Mouse (Mus musculus): ENCODE results near the gene Ifitm1. TPM values are rescaled to one million over a fixed set of nuclear protein-coding genes. Genes with fewer than 3 reads are reported as not detected.

Ifitm1 gene
- polyA plus RNA-seq, 1 experiment from 2014 or later, result 43.1 TPM

DNA sequence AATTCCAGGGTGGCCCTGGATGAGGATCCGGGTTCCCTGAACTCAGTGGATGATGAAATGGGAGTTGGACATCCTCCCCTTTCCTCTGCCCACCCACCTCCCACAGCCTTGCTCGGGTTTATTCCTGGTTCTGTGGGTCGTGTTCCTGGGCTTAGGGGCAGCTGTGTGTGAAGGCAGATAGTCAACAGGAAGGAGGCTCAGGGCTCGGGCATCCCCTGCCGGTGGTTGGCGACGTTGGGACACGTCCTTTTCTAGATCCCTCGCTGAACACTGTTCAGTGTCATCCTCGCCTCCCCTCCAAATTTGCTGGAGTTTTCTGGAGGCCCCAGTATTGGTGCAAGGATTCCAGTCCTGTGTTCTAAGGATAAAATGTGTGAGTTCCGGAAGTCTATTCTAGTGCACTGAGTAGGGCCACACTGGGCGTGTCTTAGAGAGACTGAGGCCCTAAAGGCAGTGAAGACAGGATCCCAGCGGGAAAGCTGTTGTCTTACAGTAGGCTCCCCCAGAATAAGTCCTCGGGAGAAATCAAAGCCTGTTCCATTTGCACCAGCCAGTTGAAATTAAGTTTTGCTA is 24.2 kb downstream of the Ifitm1 start:
- Histone ChIP-seq H3K27ac (peak overlapping the region; percentile 56; the same call in 1 of the 2 replicates), H3K4me1 (peaks cover 16% of the 10 kb centered on the region), H3K4me3 (no peak overlapping the region), H3K9me3 (replicated peaks) (no peaks in the 10 kb centered on the region), H3K27me3 (ENCODE audit: low read depth, poor library complexity, severe bottlenecking) (no peaks in the 10 kb centered on the region), H3K36me3 (no peaks in the 10 kb centered on the region)
- 85% methylated on average over 14 of the region's 14 CpGs for WGBS
- no peak for DNase-seq (ENCODE audit: low spot score)

DNA sequence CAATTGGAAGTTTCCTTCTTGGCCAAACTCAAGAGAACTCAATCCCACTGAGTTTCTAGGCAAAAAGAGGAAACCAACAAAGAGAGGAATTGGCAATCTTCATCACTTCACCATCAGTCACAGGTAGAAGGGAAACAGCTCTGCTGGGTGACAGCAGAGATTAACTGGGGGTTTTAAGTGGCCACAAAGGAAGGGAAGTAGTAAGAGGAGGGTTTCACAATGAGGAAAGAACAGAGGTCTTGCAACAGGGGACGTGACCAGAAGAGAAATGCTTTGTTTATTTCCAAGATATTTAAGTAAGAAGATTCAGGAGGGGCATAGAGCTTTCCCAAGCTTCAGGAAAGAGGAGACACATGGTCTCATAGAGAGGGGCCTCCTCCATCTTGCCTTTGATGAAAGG is 30.8 kb downstream of the Ifitm1 start:
- H3K36me3 ChIP-seq, result no peaks in the 10 kb centered on the region
- H3K27ac ChIP-seq, result no peak overlapping the region
- DNase-seq (ENCODE audit: low spot score), result no peak
- no peaks in the 10 kb centered on the region for H3K4me1 ChIP-seq
- no peaks in the 10 kb centered on the region for H3K9me3 ChIP-seq (replicated peaks)
- 51% methylated on average over 1 of the region's 1 CpGs for WGBS
- no peaks in the 10 kb centered on the region for H3K27me3 ChIP-seq (ENCODE audit: low read depth, poor library complexity, severe bottlenecking)
- no peak overlapping the region for H3K4me3 ChIP-seq

- Histone ChIP-seq H3K4me3 (no peak overlapping the region), H3K36me3 (no peaks in the 10 kb centered on the region), H3K9me3 (replicated peaks) (no peaks in the 10 kb centered on the region), H3K27ac (no peak overlapping the region), H3K27me3 (ENCODE audit: low read depth, poor library complexity, severe bottlenecking) (no peaks in the 10 kb centered on the region), H3K4me1 (no peaks in the 10 kb centered on the region)
- DNase-seq (ENCODE audit: low spot score), result no peak
- WGBS, result 90% methylated on average over 11 of the region's 11 CpGs
Observed at GRCm38 (mm10) chr7:140998853-140999700, 32.1 kb downstream of the Ifitm1 start.

DNA sequence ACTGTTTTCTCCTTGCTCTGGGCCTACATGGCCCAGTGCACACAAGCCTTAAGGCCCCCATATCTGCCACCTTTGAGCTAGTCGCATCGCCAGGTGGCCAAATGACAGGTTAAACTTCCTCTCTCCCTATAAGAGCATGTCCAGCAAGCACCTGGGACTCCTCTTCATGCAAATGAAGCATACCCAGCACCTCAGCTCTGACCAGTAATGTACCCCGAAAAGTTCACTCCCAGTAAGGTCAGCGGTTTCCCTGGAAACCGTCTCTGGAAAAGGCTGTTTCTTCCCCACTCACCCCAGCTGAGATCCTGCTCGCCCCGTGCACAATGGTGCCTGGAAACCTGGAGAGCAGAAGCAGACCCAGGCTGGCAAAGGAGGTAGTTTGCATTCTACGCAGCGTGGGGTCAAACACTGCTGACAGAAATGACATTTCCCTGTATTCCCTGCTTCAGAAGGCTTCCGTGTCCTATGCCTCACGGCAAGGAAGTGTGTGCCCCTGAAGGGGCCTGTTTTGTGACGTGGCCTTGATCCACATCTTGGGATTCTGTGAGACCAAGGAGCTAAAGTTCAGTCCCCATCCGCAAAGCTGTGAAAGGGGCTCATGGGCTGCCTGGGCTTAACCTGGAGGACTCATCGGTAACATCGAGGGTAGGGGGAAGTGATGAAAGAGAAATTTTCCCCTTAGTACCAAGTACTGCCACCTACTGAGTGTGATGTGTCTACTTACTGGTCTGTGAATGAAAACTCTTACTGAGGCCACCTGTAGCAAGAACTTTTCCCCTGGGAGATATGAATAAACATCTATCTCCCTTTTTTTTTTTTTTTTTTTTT is 34.1 kb downstream of the Ifitm1 start:
- no peaks in the 10 kb centered on the region for H3K4me1 ChIP-seq
- H3K36me3 ChIP-seq, result no peaks in the 10 kb centered on the region

GRCm38 (mm10) chr7:141003248-141004010 is 36.4 kb downstream of the Ifitm1 start:
- no peak for DNase-seq (ENCODE audit: low spot score)
- H3K27me3 ChIP-seq (ENCODE audit: low read depth, poor library complexity, severe bottlenecking), result no peaks in the 10 kb centered on the region
- no peaks in the 10 kb centered on the region for H3K9me3 ChIP-seq (replicated peaks)
- no peaks in the 10 kb centered on the region for H3K36me3 ChIP-seq
- WGBS, result 87% methylated on average over 5 of the region's 5 CpGs
- H3K4me1 ChIP-seq, result peaks cover 3% of the 10 kb centered on the region
- no peak overlapping the region for H3K4me3 ChIP-seq
- H3K27ac ChIP-seq, result no peak overlapping the region

More for the DNA sequence above, 34.1 kb downstream of the Ifitm1 start:
- Histone ChIP-seq H3K27ac (no peak overlapping the region), H3K27me3 (ENCODE audit: low read depth, poor library complexity, severe bottlenecking) (no peaks in the 10 kb centered on the region), H3K4me3 (no peak overlapping the region), H3K9me3 (replicated peaks) (no peaks in the 10 kb centered on the region)
- 79% methylated on average over 15 of the region's 15 CpGs for WGBS
- DNase-seq (ENCODE audit: low spot score), result no peak

DNA sequence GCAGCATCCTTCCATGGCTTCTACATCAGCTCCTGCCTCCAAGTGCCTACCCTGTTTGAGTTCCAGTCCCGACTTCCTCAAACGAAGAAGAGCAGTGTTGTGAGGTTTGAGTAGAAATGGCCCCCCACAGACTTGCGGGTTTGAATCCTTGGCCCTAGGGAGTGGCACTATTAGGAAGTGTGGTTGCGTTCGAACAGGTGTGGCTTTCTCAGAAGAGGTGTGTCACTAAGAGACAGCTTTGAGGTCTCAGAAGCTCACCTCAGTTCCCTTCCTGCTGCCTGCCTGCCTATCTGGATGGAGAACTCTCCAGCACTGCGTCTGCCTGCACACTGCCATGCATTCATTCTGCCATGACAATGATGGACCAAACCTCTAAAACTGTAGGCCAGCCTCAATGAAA is 39.4 kb downstream of the Ifitm1 start:
- peaks cover 33% of the 10 kb centered on the region for H3K4me1 ChIP-seq
- no peaks in the 10 kb centered on the region for H3K9me3 ChIP-seq (replicated peaks)
- H3K4me3 ChIP-seq, result no peak overlapping the region
- 92% methylated on average over 6 of the region's 6 CpGs for WGBS
- no peak overlapping the region for H3K27ac ChIP-seq
- no peaks in the 10 kb centered on the region for H3K36me3 ChIP-seq
- DNase-seq (ENCODE audit: low spot score), result no peak
- H3K27me3 ChIP-seq (ENCODE audit: low read depth, poor library complexity, severe bottlenecking), result no peaks in the 10 kb centered on the region

DNA sequence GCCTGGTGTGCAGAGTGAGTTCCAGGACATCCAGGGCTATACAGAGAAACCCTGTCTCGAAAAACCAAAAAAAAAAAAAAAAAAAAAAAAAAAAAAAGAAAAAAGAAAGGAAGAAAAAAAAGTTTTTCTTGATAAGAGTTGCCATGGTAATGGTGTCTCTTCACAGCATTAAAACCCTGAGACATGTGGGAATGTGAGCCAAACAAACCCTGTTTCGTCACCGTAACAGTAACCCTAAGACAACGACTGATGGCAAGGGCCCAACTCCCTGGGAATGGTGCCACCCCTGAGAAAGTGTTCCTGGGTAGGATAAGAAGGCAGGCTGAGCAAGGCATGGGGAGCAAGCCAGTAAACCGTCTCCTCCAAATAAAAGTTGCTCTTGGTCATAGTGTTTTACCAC is 39.9 kb downstream of the Ifitm1 start:
- DNase-seq (ENCODE audit: low spot score), result no peak
- H3K27ac ChIP-seq, result no peak overlapping the region
- H3K4me3 ChIP-seq, result no peak overlapping the region
- WGBS, result 91% methylated on average over 5 of the region's 5 CpGs
- H3K4me1 ChIP-seq, result peaks cover 35% of the 10 kb centered on the region
- H3K36me3 ChIP-seq, result no peaks in the 10 kb centered on the region
- H3K9me3 ChIP-seq (replicated peaks), result no peaks in the 10 kb centered on the region
- H3K27me3 ChIP-seq (ENCODE audit: low read depth, poor library complexity, severe bottlenecking), result no peaks in the 10 kb centered on the region

GRCm38 (mm10) chr7:141008312-141008761 is 41.3 kb downstream of the Ifitm1 start:
- WGBS, result 5% methylated on average over 7 of the region's 7 CpGs
- Histone ChIP-seq H3K27me3 (ENCODE audit: low read depth, poor library complexity, severe bottlenecking) (no peaks in the 10 kb centered on the region), H3K27ac (peak overlapping the region; percentile 56; the same call in 1 of the 2 replicates), H3K4me3 (peak overlapping the region; percentile 35), H3K4me1 (peaks cover 35% of the 10 kb centered on the region), H3K36me3 (no peaks in the 10 kb centered on the region), H3K9me3 (replicated peaks) (no peaks in the 10 kb centered on the region)
- no peak for DNase-seq (ENCODE audit: low spot score)

DNA sequence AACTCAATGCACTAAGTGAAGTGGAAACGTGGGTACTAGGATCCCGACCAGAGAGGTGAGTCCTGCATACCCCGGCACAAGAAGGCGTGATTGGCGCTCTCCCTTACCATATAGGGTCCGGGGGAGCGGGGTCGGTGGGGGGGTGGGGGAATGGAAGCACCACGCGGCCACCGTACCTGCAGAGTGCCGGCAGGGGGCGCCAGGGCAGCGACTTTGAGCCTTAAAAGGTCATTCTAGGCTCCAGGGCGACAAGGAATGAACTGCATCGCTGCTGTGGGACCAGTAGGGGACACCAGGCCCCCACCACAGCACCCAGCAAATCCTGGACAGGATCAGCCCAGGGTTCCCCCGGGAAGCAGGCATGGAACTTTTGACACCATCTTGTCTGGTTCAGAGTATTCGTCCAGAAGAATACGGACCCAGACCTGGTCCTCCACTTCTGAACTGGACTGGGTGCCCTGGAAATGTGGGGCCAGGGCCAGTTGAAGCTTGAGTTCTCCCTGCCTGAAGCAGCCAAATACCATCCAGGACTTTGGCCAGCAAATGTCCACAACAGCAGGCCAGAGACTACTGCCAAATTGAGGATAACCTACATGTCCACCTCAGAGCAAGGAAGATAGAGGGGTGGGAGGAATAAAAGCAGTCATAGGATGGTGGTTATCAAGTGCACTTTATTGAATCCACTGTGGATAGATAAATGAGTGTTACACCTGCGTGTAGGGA is 42.1 kb downstream of the Ifitm1 start:
- Histone ChIP-seq H3K36me3 (no peaks in the 10 kb centered on the region), H3K9me3 (replicated peaks) (no peaks in the 10 kb centered on the region), H3K27ac (peak overlapping the region; percentile 56), H3K4me1 (peaks cover 35% of the 10 kb centered on the region), H3K4me3 (peak overlapping the region; percentile 35), H3K27me3 (ENCODE audit: low read depth, poor library complexity, severe bottlenecking) (no peaks in the 10 kb centered on the region)
- peak; percentile 92 for DNase-seq (ENCODE audit: low spot score)
- 8% methylated on average over 20 of the region's 20 CpGs for WGBS

DNA sequence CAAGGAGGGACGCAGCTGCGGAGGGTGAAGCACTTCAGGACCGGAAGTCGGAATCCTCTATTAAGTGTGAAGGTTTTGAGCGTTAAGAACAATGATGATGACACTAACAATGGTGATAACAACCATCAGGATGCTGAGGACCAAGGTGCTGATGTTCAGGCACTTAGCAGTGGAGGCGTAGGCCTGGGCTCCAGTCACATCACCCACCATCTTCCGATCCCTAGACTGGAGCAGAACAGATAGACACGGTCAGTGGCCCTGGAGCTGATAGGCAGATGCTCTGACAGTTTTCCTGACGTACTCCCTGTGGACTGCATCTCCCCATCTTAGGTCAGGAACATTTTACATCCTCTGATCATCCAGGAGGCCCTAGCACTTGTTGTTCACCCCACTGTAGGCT is 42.6 kb downstream of the Ifitm1 start:
- H3K4me1 ChIP-seq, result peaks cover 35% of the 10 kb centered on the region
- peak overlapping the region; percentile 53 for H3K4me3 ChIP-seq
- 87% methylated on average over 9 of the region's 9 CpGs for WGBS
- no peaks in the 10 kb centered on the region for H3K36me3 ChIP-seq
- H3K9me3 ChIP-seq (replicated peaks), result no peaks in the 10 kb centered on the region
- H3K27ac ChIP-seq, result peak overlapping the region; percentile 84
- DNase-seq (ENCODE audit: low spot score), result no peak
- H3K27me3 ChIP-seq (ENCODE audit: low read depth, poor library complexity, severe bottlenecking), result no peaks in the 10 kb centered on the region

- H3K27me3 ChIP-seq (ENCODE audit: low read depth, poor library complexity, severe bottlenecking), result no peaks in the 10 kb centered on the region
- H3K27ac ChIP-seq, result peak within 1 kb of the TSS; percentile 84
- no peaks in the 10 kb centered on the region for H3K9me3 ChIP-seq (replicated peaks)
- DNase-seq (ENCODE audit: low spot score), result peak; percentile 64
- peaks cover 35% of the 10 kb centered on the region for H3K4me1 ChIP-seq
- no peaks in the 10 kb centered on the region for H3K36me3 ChIP-seq
- 11% methylated on average over 10 of the region's 10 CpGs for WGBS
- H3K4me3 ChIP-seq, result peak within 1 kb of the TSS; percentile 53
Observed at GRCm38 (mm10) chr7:141010593-141010992, 43.6 kb downstream of the Ifitm1 start, which contains the start of gene Ifitm3. TSS of gene Ifitm3 (minus strand) at chr7:141010770.
